Mouse (Mus musculus) spleen, postnatal 14 days (tissue): ENCODE data around the gene Nrip3.

Experiments used
- DNase-seq, 2 experiments: peaks; one replicate each; pipeline ENCODE4 v3.0.0; 2021 to 2022; ENCODE audit warnings: low spot score in 2 of 2

Gene Nrip3

DNA sequence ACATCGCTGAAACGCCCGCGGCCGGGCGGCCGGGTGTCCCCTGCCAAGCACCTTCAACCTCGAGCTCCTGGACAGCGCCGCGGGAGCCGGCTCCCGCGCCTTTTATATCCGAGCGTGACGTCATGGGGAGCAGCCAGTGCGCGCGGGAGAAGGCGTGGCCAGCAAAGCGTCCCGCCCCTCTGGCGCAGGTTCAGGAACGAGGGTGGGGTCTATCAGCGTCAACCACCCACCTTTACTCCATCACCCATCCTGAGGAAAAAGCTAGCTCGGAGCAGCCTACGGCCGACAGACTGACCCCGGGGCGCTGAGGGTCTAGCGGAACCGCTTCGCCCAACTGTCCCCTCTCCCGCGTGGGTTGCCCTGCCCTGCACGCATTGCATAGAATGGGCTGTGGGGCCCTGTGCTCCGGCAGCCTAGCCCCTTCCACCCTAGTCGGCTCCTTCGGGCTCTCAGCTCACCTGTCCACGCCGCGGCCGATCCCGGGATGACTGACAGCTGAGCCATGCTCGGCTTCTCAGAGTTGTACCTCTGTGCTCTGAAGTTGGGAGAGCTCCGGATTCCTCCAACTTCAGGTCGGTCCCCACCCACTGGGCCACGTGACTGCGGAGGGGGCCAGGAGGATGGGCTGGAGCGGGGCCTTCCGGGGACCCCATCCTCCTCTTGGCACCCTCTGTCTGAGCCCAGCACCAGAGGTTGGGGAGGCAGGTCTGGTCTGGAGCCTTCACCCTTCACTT lies at the start of gene Nrip3:
Gene Nrip3, minus strand, starts transcription at position 556 of the 734 bp plus-strand sequence.
- peak; percentile 58 to 61 for DNase-seq

DNA sequence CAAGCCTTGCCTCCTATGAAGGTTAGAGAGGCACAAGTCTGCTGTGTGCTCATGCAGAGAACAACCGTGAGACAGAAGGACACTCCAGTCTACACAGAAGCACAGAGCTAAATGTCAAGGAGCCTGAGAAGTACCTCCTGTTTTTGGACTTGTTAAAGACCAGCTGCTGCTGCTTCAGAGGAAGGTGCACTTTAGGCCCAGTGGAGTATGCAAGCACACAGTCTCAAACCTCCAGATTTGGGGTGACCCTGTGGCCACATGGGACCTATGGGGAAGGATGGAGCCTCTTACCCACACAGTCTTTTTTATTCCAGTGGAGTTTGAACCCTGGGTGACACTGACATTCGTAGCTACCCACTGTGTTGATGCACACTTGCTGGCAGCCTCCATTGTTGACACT lies 49.6 kb upstream of the Nrip3 start:
- no peak for DNase-seq

DNA sequence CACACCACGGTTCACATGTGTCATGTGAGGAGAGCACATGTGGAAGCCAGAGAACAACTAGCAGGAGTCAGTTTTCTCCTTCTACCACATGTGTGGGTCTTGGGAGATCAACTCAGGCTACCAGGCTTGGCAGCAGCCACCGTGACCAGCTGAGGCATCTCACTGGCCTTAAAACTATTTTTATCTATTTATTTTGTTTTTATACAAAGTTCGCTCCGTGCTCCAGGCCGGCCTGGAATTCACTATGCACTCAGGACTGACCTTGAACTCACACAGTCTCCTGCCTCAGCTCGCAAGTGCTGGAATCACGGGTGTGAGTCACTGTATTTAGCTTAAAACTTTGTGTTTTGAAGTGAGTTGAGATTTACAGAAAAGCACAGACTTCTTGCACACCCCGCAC lies 45.1 kb upstream of the Nrip3 start:
- no peak for DNase-seq

GRCm38 (mm10) chr7:109825293-109825692 lies 43.5 kb upstream of the Nrip3 start:
- no peak for DNase-seq

- no peak for DNase-seq
Measured at GRCm38 (mm10) chr7:109818600-109818999, 36.8 kb upstream of the Nrip3 start.

DNA sequence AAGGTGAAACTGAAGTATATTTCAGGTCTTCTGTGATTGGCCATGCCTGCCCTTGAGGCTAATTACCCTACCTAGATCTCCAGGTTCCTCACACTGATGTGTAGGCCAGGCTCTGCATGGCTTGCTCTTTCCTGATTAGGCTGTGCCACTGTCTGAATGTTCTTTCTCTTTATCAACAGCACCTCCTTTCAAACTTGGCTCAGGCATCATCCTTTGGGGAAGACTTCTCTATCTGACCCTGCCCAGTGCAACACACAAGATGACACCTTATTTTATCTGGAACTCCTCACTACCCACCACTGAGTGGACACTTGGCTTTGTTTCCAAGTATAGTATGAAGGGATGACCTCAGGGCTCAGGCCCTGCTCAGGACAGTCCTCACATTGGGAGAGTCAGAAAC lies 36.1 kb upstream of the Nrip3 start:
- peak in 1 of 2 experiments; percentile 6 for DNase-seq

DNA sequence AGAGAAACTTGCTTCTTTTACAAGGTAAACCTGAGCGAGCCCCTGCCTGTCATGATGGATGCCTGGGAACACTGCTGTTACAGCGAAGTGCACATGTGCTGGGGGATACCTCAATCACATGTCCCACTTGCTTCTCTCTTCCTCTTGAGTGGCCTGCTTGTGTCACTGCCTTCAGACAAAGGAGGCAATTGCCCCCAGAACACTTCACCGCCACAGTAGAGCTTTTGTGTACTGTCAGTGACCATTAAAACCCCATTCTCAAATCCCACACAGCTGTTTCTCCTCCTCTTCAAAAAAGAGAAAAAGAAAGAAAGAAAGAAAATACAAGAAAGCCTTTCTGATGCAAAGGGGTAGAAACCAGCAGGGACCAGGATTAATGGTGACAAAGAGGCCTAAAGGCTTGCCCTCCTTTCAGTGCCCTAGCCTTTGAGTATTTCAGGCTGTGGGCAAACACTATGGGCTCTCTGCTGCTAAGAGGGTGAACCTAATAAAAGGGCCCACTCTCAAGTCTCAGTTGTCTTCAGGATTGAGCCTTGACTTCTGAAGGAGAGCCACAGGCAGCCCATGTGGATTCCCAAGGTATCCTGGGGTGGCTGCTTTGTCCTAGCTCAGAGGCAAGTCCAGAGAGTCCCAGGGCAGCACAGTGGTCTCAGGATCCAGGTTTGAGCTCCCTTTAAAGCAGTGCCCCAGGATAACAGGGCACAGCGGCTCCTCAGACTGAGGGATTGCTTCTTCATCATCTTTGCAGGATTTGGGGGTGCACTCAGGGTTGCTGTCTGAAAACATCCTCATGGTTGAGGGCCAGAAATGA lies 31.7 kb upstream of the Nrip3 start:
- DNase-seq, result no peak

DNA sequence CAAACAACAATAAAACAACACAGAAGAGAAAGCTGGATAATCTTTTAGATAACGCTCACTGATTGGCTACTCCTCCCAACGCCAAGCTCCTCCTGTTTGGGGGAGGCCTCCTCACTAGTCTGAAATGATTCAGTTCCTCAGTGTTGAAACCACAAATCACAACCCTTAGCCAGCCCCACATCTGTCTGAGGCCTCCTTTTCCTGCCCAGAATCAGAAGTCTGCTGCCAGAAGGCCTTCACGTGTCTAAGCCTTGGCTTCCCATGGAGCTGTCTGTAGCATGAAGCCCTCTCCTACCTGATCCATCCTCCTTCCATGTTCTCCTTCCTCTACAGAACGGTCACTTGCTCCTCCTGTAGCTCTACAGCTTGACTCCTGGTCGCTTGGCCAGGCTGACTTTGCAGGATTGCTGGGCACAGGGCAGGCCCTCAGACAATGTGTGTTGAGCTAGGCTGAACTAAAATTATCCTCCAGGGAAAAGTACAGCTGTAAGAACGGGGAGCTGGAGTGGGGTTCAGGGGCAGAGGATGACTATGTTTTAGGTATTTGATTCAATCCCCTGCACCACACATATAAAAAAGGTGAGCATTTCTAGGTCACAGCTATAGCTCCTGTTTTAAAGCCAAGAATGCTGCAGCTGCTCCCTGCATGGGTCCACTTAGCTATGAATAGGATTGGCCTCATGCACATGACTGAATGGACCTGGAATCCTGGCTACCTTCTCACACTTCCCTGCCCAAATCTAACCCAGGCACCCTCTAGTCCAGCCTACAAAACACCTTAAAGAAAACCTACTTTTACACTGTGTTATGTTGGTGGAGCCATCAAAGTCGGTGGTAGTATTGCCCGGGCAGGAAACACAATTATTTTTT lies 26.0 kb upstream of the Nrip3 start:
- DNase-seq, result no peak

DNA sequence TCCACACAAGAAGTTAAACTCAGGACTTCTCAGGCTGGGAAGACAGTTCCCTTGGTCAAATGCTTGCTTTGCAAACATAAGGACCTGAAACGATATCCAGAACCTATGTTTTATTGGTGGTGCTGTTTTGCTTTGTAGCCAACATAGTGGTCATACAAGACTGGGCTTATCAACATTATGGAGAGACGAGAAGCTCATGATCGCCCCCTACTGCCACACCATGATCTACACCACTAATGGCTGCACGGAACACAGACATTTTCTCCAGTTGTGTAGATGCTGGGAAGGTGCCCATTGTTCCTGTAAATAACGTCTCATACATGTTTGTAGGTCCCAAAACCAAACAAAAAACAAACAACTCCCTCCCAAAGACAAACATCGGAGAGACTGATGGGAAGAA lies 23.0 kb upstream of the Nrip3 start:
- DNase-seq, result peak in 1 of 2 experiments; percentile 22

DNA sequence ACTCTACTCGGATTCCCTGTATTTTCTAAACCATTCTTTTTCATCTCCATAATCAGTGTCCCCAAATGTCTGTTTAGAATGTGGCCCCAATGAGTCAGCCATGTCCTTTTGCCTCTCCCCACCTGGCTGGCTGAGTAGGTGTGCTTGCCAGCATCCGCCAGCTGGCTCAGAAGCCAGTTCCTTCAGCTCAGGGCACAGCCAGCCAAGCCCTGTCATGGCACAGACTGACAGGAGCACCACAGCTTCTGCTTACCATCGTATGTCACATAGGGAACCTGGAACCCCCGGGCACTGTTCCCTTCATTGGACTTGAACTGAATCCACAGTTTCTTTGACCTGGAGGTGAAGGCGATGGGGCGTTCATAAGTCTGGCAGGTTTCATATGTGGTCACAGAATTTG lies 22.5 kb upstream of the Nrip3 start:
- DNase-seq, result no peak

- DNase-seq, result no peak
Measured at GRCm38 (mm10) chr7:109803516-109803915, 21.7 kb upstream of the Nrip3 start.

DNA sequence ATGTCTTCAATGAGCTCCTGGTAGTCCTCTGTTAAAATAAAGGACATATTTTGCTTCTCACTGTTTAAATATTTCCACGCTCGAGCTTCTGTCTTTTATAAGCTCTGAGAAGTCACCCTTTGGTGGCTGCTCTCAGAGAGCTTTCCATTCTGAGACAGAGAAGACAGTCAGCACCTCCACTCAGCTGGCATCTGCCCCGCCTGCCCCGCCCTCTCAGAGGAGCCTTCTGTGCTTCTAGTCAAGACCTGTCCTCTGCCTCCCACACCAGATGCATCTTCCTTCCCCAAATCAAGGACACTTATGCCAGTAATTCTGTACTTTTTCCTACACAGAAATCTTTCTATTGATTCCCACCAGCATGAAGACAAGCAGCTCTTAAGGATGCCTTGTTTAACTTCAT lies 18.8 kb upstream of the Nrip3 start:
- DNase-seq, result no peak

DNA sequence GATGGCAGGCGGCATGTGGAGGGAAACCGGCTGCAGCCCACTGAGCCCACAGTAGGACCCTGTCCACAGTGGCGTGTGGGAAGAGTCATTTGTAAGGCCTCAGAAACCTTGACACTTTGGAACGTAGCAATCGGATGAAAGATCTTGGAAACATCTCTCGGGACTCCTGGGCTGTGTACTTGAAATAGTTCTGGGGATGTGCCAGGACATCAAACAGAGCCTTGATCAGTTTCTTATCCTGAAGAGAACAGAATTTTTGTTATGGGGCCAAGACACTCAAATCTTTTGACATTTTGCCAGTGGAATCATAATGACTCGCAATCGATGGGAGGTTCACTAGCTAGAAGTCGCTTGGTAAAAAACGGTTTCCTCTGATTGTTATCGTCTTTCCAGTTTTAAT lies 17.3 kb upstream of the Nrip3 start:
- DNase-seq, result no peak

- no peak for DNase-seq
Measured at GRCm38 (mm10) chr7:109795564-109795963, 13.7 kb upstream of the Nrip3 start.

GRCm38 (mm10) chr7:109794556-109794955 lies 12.7 kb upstream of the Nrip3 start:
- no peak for DNase-seq

DNA sequence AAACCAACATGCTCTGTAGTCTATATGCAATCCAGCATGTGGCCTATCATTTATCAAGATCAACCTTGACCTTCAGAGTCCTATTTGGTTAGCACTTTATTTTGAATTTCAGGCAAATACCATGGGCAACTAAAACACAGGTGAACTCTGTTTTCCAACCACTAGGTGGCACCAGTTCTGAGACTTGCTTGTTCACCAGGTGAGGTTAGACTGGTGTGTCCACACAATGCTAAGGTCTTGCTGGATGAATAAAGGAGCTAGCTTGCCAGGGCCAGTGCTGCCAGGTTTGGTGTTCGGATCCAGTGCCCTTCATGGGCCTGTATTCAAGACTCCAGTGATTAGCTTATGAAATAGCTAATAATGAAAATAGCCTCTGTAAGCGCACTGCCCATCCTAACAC lies 10.9 kb upstream of the Nrip3 start:
- DNase-seq, result peak; percentile 22 to 59

DNA sequence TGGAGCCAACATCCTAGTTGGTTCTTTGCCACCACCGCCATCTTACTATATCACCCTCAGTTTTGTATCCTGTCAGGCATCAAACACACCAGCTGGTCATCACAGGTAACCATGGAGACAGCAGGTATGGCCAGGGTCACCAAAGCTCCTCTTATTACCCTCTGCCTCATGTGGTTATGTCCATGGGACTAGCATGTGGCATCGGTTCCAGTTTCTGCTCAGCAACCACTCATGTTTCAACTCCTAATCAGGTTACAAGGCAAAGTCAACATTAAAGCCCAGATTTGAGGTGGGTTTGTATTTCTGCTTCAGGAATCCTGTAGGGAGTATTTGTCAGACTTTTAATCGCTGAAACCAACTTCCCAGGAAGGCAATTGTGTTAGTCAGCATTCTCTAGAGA lies 9.0 kb upstream of the Nrip3 start:
- no peak for DNase-seq

DNA sequence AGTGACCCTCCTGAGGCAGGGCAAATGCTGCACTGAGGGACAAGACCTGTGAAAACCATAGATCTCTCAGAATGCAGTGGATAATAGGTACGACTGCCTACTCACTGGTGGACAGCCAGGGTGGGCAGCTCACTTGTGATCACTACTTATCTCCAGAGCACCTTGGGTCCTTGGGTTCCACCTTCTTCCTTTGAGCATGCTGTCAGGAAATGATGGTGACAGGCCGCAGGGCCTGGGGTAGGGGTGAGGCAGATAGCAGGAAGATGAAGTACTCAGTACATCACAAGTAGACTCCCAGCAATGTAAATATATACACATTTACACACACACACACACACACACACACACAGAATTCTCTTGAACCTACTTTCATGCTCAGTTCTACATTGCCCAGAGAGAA lies 6.0 kb upstream of the Nrip3 start:
- no peak for DNase-seq

DNA sequence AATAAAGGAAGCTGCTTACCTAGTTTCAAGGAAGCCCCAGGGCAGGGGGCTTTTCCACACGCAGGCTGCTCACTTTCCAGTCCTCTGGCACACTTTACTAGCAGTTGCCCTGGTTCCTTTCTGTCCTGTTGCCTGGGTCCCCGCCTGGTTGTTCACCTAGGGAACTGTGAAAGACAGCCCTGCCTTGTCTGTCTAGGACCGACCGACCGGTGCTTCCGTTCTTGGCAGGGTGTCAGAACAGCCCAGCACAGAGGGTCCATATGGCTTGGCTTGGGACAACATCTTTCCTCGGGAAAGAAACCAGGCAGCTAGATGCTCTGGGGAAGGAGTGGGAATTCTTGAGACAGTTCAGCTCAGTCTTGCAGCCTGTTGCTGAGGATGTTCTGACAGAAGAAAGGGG lies 1.5 kb upstream of the Nrip3 start:
- no peak for DNase-seq

DNA sequence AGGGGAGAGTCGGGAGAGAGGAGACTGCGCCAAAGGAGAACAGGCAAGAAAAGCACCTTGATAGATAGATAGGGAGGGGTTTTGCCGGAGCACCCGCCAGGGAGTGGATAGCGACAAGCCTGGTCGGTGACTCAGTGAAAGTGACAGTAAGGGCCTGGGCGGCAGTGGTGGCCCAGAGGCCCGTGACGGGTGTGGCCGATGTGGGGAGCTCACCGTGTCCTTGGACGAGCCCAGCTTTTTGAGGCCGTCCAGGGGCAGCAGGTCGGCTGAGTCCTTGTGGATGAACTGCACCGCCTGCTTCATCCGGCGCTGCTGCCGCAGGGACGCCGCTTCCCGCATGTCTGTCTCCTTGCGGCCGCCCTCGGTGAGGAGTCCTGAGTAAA lies 747 bp downstream of the Nrip3 start:
- peak; percentile 9 to 10 for DNase-seq

- DNase-seq, result no peak
Measured at GRCm38 (mm10) chr7:109772251-109772650, 9.6 kb downstream of the Nrip3 start.

GRCm38 (mm10) chr7:109768699-109769383 lies 13.0 kb downstream of the Nrip3 start:
- no peak for DNase-seq
